Mouse (Mus musculus) brain, adult 2 months (tissue): ENCODE measurements around the gene Olfr366.
"Not testable (repeated sequence)": the region's sequence is repeated elsewhere in the genome, so short reads cannot be mapped to it uniquely, and the experiment has no call there.

Source experiments
- DNase-seq: peaks from one replicate; pipeline ENCODE4 v3.0.0; 2011; ENCODE audit warnings: low read depth, low spot score

The Olfr366 gene

GRCm38 (mm10) chr2:37211274-37211673 is at the start of gene Olfr366:
Gene Olfr366, plus strand, starts transcription at chr2:37211574.
- DNase-seq: no peak

- DNase-seq: no peak
Observed at GRCm38 (mm10) chr2:37187898-37188297, 23.5 kb upstream of the Olfr366 start, which contains the start of gene Olfr365. Gene Olfr365, plus strand, starts transcription at chr2:37188198.

DNA sequence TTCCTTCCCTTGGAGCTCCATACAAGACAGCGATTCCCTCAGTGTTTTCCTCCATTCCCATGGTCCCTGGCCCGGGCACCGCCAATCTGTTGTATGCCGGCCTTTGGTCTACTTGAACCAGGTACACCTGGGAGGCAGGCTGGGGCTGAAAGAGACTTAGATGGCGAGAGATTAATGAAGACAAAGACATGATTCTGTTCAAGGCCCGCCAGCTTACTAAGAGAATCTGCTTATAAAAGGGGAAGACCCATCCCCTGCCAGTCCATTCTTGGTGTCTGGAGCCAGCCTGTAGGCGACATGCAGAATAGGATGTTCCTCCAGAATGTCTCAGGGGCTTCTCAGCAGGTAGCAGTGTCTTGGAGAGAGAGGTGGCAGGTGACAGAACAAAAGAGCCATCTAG is 50.4 kb downstream of the Olfr366 start:
- DNase-seq: not testable (repeated sequence)
